Mouse (Mus musculus) bone marrow macrophage, adult 2 months (primary cell): ENCODE measurements around the gene Ccnq.

ENCODE experiments used
- CTCF ChIP-seq: IDR thresholded peaks from 2 replicates; pipeline ENCODE4 v1.5.1; 2012; ENCODE audit warnings: low read depth, mild to moderate bottlenecking, low read length, moderate library complexity
- POLR2A ChIP-seq: IDR thresholded peaks from 2 replicates; pipeline ENCODE4 v1.6.1; 2012; ENCODE audit warnings: mild to moderate bottlenecking, low read depth, low read length, borderline replicate concordance

- TF ChIP-seq CTCF (no peak), POLR2A (no peak)
These were observed at the start of gene Ccnq for GRCm38 (mm10) chr11:78750885-78751842.
